Mouse (Mus musculus): ENCODE measurements at regions not wholly inside any gene's neighbourhood (a gene's known extent, or its start where the extent isn't known, plus 50 kb on each side); places are given as distances from the start of the nearest gene placed in this dataset.
A peak's percentile ranks its signal among the peaks of the same experiment; 100 is the strongest.

DNA sequence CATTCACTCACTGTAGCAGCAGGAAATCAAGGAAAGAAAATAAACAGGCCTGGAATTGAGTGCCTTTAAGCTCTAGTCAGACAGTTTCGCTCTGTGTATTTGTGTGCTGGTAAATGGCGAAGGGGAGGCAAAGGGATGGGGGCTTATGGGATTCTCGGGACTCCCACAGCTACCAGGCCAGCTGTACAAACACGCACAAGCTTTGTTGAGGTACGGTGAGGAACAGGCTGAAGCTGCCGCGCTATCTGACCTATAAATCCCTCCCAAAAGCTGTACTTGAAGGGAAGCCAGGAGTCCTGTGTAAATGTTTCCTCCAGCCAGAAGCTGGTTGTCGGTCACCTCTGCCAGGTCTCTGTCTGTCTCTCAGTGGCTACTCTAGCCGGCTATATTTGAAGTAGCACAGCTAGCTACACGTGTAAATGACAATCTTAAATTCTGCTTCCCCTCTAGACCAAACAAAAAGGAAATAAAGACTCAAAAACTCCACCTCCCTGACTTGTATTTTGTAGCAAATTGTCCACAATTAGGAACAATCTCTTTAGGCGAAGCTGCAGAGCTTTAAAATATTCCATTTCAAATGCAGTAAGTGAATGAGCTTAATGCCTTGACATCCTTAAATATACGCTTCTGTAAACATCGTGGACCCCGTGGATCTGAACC is 210.5 kb upstream of the Ferd3l start:
- H3K9me3 ChIP-seq (ENCODE audit: control insufficient read depth, low read depth, low read length) = no peaks in the 10 kb centered on the region
- peaks cover 12% of the 10 kb centered on the region; the same call in 1 of the 2 replicates for H3K4me1 ChIP-seq (ENCODE audit: control insufficient read depth, insufficient read depth, low read length)
- ATAC-seq (ENCODE audit: insufficient number of reproducible peaks, insufficient read depth, low FRiP score, low read depth) = peak; percentile 40; the same call in 1 of the 2 replicates
- no peak overlapping the region for H3K4me3 ChIP-seq (ENCODE audit: low read depth, low read length)
- 10% methylated on average over 14 of the region's 14 CpGs for WGBS
- H3K27me3 ChIP-seq (ENCODE audit: control insufficient read depth, insufficient read depth, low read length) = no peaks in the 10 kb centered on the region
- peak overlapping the region; percentile 78 for H3K27ac ChIP-seq (ENCODE audit: low read length)
- no peaks in the 10 kb centered on the region for H3K36me3 ChIP-seq (ENCODE audit: control insufficient read depth, insufficient read depth, low read length)
- no peak overlapping the region for H3K9ac ChIP-seq (replicated peaks; ENCODE audit: low read depth, low read length)
- H3K4me2 ChIP-seq (replicated peaks; ENCODE audit: low read depth, low read length) = peak overlapping the region; percentile 40

DNA sequence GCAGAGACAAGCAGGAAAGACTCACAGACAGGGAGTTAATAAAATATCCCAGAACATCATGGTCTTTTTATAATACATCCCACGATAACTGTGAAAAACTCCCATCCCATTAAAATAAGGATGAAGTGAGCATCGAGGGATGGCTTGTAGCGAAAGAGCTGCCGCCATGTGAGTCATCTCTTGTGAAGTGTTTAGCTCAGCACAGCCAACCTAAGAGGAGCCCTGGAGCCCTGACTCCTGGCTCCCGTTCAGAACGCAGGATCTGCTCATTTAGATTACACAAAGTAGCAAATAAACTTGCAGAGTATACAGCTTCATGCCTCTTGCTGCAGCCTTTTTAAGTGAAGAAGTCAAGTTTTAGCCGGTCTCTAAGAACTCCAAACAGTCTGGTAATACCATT is 209.2 kb upstream of the Ferd3l start:
- no peaks in the 10 kb centered on the region for H3K9me3 ChIP-seq (ENCODE audit: control insufficient read depth, low read depth, low read length)
- no peak overlapping the region for H3K4me3 ChIP-seq (ENCODE audit: low read depth, low read length)
- no peak overlapping the region for H3K4me2 ChIP-seq (replicated peaks; ENCODE audit: low read depth, low read length)
- H3K36me3 ChIP-seq (ENCODE audit: control insufficient read depth, insufficient read depth, low read length) = no peaks in the 10 kb centered on the region
- peak; percentile 63; the same call in 1 of the 2 replicates for ATAC-seq (ENCODE audit: insufficient number of reproducible peaks, insufficient read depth, low FRiP score, low read depth)
- peaks cover 12% of the 10 kb centered on the region; the same call in 1 of the 2 replicates for H3K4me1 ChIP-seq (ENCODE audit: control insufficient read depth, insufficient read depth, low read length)
- H3K27me3 ChIP-seq (ENCODE audit: control insufficient read depth, insufficient read depth, low read length) = no peaks in the 10 kb centered on the region
- no peak overlapping the region for H3K9ac ChIP-seq (replicated peaks; ENCODE audit: low read depth, low read length)
- peak overlapping the region; percentile 61 for H3K27ac ChIP-seq (ENCODE audit: low read length)
- 23% methylated on average over 7 of the region's 7 CpGs for WGBS

DNA sequence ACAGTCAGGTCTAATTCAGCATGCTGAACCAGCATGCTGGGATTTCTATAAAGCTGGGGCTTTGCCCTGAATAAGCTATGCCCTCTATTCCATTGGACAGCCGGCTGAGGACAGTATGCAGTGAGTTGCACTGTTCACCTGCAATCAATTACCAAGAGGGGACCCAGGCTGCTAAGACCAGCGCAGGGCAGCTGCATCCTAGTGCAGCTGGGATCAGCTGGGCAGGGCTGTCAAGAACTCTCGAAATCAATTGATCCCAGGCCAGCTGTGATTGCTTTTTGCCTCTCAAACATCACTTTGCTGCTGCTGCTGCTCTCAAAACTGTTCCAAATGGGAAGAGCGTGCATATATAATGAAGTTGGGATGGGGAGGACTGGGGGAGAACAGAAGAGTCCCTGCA is 196.3 kb upstream of the Ferd3l start:
- H3K4me1 ChIP-seq (ENCODE audit: control insufficient read depth, insufficient read depth, low read length) = no peaks in the 10 kb centered on the region
- no peaks in the 10 kb centered on the region for H3K9me3 ChIP-seq (ENCODE audit: control insufficient read depth, low read depth, low read length)
- no peak overlapping the region for H3K4me3 ChIP-seq (ENCODE audit: low read depth, low read length)
- H3K36me3 ChIP-seq (ENCODE audit: control insufficient read depth, insufficient read depth, low read length) = no peaks in the 10 kb centered on the region
- no peaks in the 10 kb centered on the region for H3K27me3 ChIP-seq (ENCODE audit: control insufficient read depth, insufficient read depth, low read length)
- ATAC-seq (ENCODE audit: insufficient number of reproducible peaks, insufficient read depth, low FRiP score, low read depth) = no peak
- 23% methylated on average over 4 of the region's 4 CpGs for WGBS
- no peak overlapping the region for H3K9ac ChIP-seq (replicated peaks; ENCODE audit: low read depth, low read length)
- no peak overlapping the region for H3K4me2 ChIP-seq (replicated peaks; ENCODE audit: low read depth, low read length)
- no peak overlapping the region for H3K27ac ChIP-seq (ENCODE audit: low read length)

DNA sequence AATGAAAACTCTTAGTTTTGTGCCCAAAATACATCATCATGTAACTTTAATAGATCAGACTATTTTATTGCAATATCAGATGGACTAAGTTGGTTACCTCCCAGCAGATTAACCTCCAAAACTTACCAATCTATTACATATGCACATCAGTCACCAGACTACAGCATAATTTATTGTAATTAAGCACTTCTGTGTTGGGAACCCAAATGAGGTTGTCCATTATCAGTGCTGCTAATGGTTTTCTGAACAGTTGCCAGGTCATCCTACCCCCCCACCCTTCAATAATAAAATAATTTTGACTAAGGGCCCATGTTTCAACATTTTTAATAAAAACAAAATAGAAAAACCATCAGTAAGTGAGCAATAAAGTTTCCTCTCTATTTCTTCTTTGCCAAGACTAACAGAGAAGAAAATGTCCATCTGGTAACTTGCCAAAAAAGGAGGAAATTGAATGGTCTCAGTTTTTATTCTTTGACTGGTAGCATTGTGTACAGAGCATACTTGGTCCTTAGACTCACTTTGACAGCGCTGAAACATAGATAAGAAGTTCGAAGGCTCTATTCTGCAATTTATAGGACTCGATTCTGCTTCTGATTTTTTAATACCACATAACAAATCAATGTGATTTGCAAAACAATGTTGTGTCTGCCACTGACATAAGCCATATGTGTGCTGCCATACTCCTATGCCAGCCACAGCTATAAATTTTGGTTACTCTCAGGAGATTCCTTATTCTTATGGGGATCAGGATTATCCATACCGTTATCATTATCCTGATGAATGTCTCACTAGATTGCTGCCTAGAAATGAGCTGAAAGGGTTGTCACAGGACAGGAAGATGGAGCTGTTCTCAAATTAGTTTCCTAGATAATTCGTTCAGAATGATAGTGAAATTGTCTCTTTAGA is 152.4 kb upstream of the Ferd3l start:
- no peak for ATAC-seq (ENCODE audit: insufficient number of reproducible peaks, insufficient read depth, low FRiP score, low read depth)
- Histone ChIP-seq H3K4me3 (ENCODE audit: low read depth, low read length) (no peak overlapping the region), H3K9ac (replicated peaks; ENCODE audit: low read depth, low read length) (no peak overlapping the region), H3K36me3 (ENCODE audit: control insufficient read depth, insufficient read depth, low read length) (no peaks in the 10 kb centered on the region), H3K27ac (ENCODE audit: low read length) (no peak overlapping the region), H3K4me1 (ENCODE audit: control insufficient read depth, insufficient read depth, low read length) (no peaks in the 10 kb centered on the region), H3K27me3 (ENCODE audit: control insufficient read depth, insufficient read depth, low read length) (no peaks in the 10 kb centered on the region), H3K9me3 (ENCODE audit: control insufficient read depth, low read depth, low read length) (no peaks in the 10 kb centered on the region), H3K4me2 (replicated peaks; ENCODE audit: low read depth, low read length) (no peak overlapping the region)
- 56% methylated on average over 5 of the region's 5 CpGs for WGBS

DNA sequence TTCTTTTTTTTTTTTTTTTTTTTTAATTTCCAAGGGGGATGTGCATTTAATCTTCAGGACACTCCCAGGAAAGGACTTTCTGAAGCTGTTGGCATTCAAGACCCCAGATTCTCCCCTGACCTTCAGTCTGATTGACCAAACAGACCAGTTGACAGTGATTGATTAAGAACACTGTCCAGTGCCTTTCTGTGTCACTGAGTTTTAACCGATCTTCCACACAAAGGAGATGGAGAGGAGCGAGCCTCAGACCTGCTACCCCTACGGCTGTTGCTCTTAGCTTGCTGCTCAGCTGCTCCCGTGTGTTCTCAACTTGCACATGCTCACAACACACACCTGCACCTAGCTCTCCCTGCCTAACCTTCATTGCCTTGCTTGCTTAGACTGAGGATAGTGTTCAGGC is 149.7 kb upstream of the Ferd3l start:
- Histone ChIP-seq H3K4me3 (ENCODE audit: low read depth, low read length) (no peak overlapping the region), H3K36me3 (ENCODE audit: control insufficient read depth, insufficient read depth, low read length) (no peaks in the 10 kb centered on the region), H3K9ac (replicated peaks; ENCODE audit: low read depth, low read length) (no peak overlapping the region), H3K4me1 (ENCODE audit: control insufficient read depth, insufficient read depth, low read length) (no peaks in the 10 kb centered on the region), H3K4me2 (replicated peaks; ENCODE audit: low read depth, low read length) (no peak overlapping the region), H3K9me3 (ENCODE audit: control insufficient read depth, low read depth, low read length) (no peaks in the 10 kb centered on the region), H3K27ac (ENCODE audit: low read length) (no peak overlapping the region), H3K27me3 (ENCODE audit: control insufficient read depth, insufficient read depth, low read length) (no peaks in the 10 kb centered on the region)
- ATAC-seq (ENCODE audit: insufficient number of reproducible peaks, insufficient read depth, low FRiP score, low read depth) = no peak
- WGBS = 22% methylated on average over 4 of the region's 4 CpGs

DNA sequence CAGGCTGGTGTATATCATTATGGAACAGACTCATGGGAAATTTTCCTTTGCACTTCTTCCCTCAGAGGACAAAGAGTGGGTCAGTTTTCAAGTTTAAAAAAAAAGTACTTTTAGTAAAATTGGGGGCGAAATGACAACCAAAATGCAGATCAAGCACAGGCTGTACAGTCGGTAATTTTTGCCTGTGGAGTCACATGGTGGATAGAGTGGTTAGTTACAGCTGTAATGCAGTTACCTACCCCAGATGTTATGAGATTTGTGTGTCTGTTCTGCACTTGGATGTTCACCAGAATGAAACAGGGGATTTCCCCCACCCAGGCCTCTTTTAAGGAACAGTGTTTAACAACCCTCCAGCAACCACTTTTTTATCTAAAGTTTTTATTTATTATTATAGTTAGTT is 148.3 kb upstream of the Ferd3l start:
- 65% methylated on average over 2 of the region's 2 CpGs for WGBS
- no peak overlapping the region for H3K27ac ChIP-seq (ENCODE audit: low read length)

DNA sequence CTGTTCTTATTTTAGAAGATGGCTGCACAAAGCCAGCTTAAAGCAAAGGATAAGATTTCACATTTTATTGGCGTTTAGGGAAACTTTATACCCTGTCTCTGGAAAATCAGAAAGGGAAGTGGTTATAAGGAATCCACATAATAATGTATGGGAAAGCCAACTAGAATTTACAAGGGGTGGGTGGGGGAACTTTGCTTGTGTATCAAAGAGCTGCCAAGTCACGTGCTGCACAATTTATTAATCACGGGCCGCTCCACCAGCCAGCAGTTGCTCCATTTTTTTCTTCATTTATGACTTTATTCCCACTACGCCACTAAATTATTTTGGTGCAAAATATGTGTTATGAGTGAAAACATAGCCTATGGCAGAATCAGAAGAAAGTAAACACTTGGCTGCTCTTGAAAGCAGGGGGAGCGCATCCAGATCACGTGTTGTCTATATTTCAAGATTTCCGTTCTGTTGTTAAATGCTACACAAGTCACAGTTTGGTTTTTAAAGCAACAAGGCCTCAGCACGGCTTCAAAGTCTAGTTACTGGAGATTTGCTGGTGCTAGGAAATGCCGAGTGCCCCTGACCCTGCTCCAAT is 123.9 kb upstream of the Ferd3l start:
- 80% methylated on average over 10 of the region's 10 CpGs for WGBS
- ATAC-seq (ENCODE audit: insufficient number of reproducible peaks, insufficient read depth, low FRiP score, low read depth) = no peak
- Histone ChIP-seq H3K4me1 (ENCODE audit: control insufficient read depth, insufficient read depth, low read length) (no peaks in the 10 kb centered on the region), H3K9ac (replicated peaks; ENCODE audit: low read depth, low read length) (no peak overlapping the region), H3K4me2 (replicated peaks; ENCODE audit: low read depth, low read length) (no peak overlapping the region), H3K27ac (ENCODE audit: low read length) (no peak overlapping the region), H3K4me3 (ENCODE audit: low read depth, low read length) (no peak overlapping the region), H3K36me3 (ENCODE audit: control insufficient read depth, insufficient read depth, low read length) (no peaks in the 10 kb centered on the region), H3K27me3 (ENCODE audit: control insufficient read depth, insufficient read depth, low read length) (no peaks in the 10 kb centered on the region), H3K9me3 (ENCODE audit: control insufficient read depth, low read depth, low read length) (no peaks in the 10 kb centered on the region)

More for the DNA sequence above, 148.3 kb upstream of the Ferd3l start:
- H3K4me3 ChIP-seq (ENCODE audit: low read depth, low read length) = no peak overlapping the region
- no peaks in the 10 kb centered on the region for H3K27me3 ChIP-seq (ENCODE audit: control insufficient read depth, insufficient read depth, low read length)
- ATAC-seq (ENCODE audit: insufficient number of reproducible peaks, insufficient read depth, low FRiP score, low read depth) = no peak
- no peak overlapping the region for H3K4me2 ChIP-seq (replicated peaks; ENCODE audit: low read depth, low read length)
- H3K4me1 ChIP-seq (ENCODE audit: control insufficient read depth, insufficient read depth, low read length) = no peaks in the 10 kb centered on the region
- H3K9ac ChIP-seq (replicated peaks; ENCODE audit: low read depth, low read length) = no peak overlapping the region
- no peaks in the 10 kb centered on the region for H3K9me3 ChIP-seq (ENCODE audit: control insufficient read depth, low read depth, low read length)
- H3K36me3 ChIP-seq (ENCODE audit: control insufficient read depth, insufficient read depth, low read length) = no peaks in the 10 kb centered on the region

DNA sequence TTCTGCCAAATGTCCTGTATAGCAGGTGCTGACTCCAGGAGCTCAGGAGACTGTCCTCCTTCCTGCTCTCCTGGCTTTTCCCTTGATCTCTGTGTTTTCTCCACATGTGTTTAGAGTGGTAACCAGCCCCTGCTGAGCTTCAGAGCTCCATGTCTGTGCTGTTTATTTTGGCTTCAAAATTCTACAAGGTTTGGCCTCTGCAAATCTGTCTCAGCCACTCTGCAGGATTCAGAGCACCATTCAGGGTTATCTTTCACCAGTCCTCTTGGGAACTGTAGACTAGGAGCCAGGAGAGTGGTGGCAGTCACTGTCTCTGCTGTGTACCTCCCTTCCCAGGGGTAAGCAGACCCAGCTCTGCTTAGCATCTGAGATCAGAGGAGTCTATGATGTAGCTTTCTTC is 102.7 kb upstream of the Ferd3l start:
- Histone ChIP-seq H3K27me3 (ENCODE audit: control insufficient read depth, insufficient read depth, low read length) (no peaks in the 10 kb centered on the region), H3K4me2 (replicated peaks; ENCODE audit: low read depth, low read length) (no peak overlapping the region), H3K36me3 (ENCODE audit: control insufficient read depth, insufficient read depth, low read length) (no peaks in the 10 kb centered on the region), H3K9ac (replicated peaks; ENCODE audit: low read depth, low read length) (no peak overlapping the region), H3K27ac (ENCODE audit: low read length) (no peak overlapping the region), H3K4me3 (ENCODE audit: low read depth, low read length) (no peak overlapping the region), H3K9me3 (ENCODE audit: control insufficient read depth, low read depth, low read length) (no peaks in the 10 kb centered on the region), H3K4me1 (ENCODE audit: control insufficient read depth, insufficient read depth, low read length) (no peaks in the 10 kb centered on the region)
- no peak for ATAC-seq (ENCODE audit: insufficient number of reproducible peaks, insufficient read depth, low FRiP score, low read depth)
